Mouse (Mus musculus) CH12.LX (cell line): ENCODE results near the gene Fos. TPM values are rescaled to one million over a fixed set of nuclear protein-coding genes. Genes with fewer than 3 reads are reported as not detected.

Experiments
- DNase-seq: peaks from one replicate; pipeline ENCODE4 v3.0.0-alpha.2; 2013; ENCODE audit errors: extremely low read depth
- H3K27ac ChIP-seq: 2 replicates; pipeline ENCODE4 v1.5.1; 2012; ENCODE audit warnings: low read depth, mild to moderate bottlenecking, control low read depth, moderate library complexity; ENCODE audit not compliant: insufficient read depth
- H3K27me3 ChIP-seq: replicated peaks from 2 replicates; pipeline ENCODE3; 2012; ENCODE audit warnings: inconsistent platforms
- H3K36me3 ChIP-seq, 2 experiments: replicated peaks in 1 of 2; 2 replicates each; pipeline versions ENCODE3 to v1.6.1; 2012; ENCODE audit warnings: inconsistent platforms in 1 of 2, low read length in 1 of 2, mild to moderate bottlenecking in 1 of 2, mixed read lengths in 1 of 2, moderate library complexity in 1 of 2; ENCODE audit not compliant: control insufficient read depth in 1 of 2, insufficient read depth in 1 of 2
- H3K4me1 ChIP-seq, 2 experiments: 2 replicates each; pipeline ENCODE4 v1.6.1; 2012; ENCODE audit warnings: inconsistent platforms in 1 of 2, moderate library complexity in 1 of 2; ENCODE audit not compliant: insufficient read depth in 2 of 2, control insufficient read depth in 1 of 2
- H3K4me2 ChIP-seq: 2 replicates; pipeline ENCODE4 v1.6.1; 2012; ENCODE audit warnings: low read depth, mild to moderate bottlenecking, control low read depth; ENCODE audit not compliant: poor library complexity, insufficient read depth, severe bottlenecking
- H3K4me3 ChIP-seq, 3 experiments: fragments of 150-350 bp in 1 of 3; sonication (generic) in 1 of 3; replicated peaks in 1 of 3; 2 replicates each; pipeline versions ENCODE3 to v1.5.1; 2011 to 2012; ENCODE audit warnings: low read depth in 2 of 3, low read length in 2 of 3, mild to moderate bottlenecking in 2 of 3, moderate library complexity in 2 of 3, control low read depth in 1 of 3, improper control_type of control experiment in 1 of 3, inconsistent platforms in 1 of 3, mixed read lengths in 1 of 3; ENCODE audit not compliant: poor library complexity in 1 of 3
- H3K79me2 ChIP-seq: replicated peaks from 2 replicates; pipeline ENCODE4 v1.6.1; 2012; ENCODE audit warnings: mild to moderate bottlenecking, moderate library complexity; ENCODE audit not compliant: control insufficient read depth, poor library complexity, insufficient read depth, severe bottlenecking; ENCODE audit errors: extremely low read depth
- H3K9ac ChIP-seq: 2 replicates; pipeline ENCODE4 v1.6.1; 2012; ENCODE audit warnings: low read depth, mild to moderate bottlenecking, control low read depth, moderate library complexity; ENCODE audit not compliant: insufficient read depth
- H3K9me3 ChIP-seq: replicated peaks from 2 replicates; pipeline ENCODE3; 2012; ENCODE audit warnings: low read length, inconsistent platforms, mixed read lengths
- BHLHE40 ChIP-seq: IDR thresholded peaks from 2 replicates; pipeline ENCODE4 v1.6.1; 2011; ENCODE audit warnings: mild to moderate bottlenecking, low read depth, low read length, improper control_type of control experiment
- CTCF ChIP-seq, 2 experiments: IDR thresholded peaks in 1 of 2; conservative IDR thresholded peaks in 1 of 2; 2 replicates each; pipeline ENCODE4 v1.5.1; 2011 to 2012; ENCODE audit warnings: low read depth in 2 of 2, low read length in 2 of 2, improper control_type of control experiment in 1 of 2, inconsistent platforms in 1 of 2, mild to moderate bottlenecking in 1 of 2, moderate library complexity in 1 of 2
- ETS1 ChIP-seq: conservative IDR thresholded peaks from 2 replicates; pipeline ENCODE4 v1.6.1; 2012; ENCODE audit warnings: low read depth, mild to moderate bottlenecking, inconsistent platforms, low read length, improper control_type of control experiment, moderate library complexity
- GABPA ChIP-seq: IDR thresholded peaks from 2 replicates; pipeline ENCODE4 v1.6.1; 2012; ENCODE audit warnings: low read depth, low read length, improper control_type of control experiment, inconsistent platforms; ENCODE audit not compliant: insufficient replicate concordance
- JUND ChIP-seq: conservative IDR thresholded peaks from 2 replicates; pipeline ENCODE4 v1.6.1; 2011; ENCODE audit warnings: low read depth, low read length, improper control_type of control experiment
- MAFK ChIP-seq: IDR thresholded peaks from 2 replicates; pipeline ENCODE4 v1.6.1; 2011; ENCODE audit warnings: low read length, improper control_type of control experiment; ENCODE audit not compliant: insufficient replicate concordance
- MAX ChIP-seq: IDR thresholded peaks from 2 replicates; pipeline ENCODE4 v1.6.1; 2011; ENCODE audit warnings: low read length, improper control_type of control experiment
- MEF2A ChIP-seq: IDR thresholded peaks from 2 replicates; pipeline ENCODE4 v1.6.1; 2014; ENCODE audit warnings: low read depth, mild to moderate bottlenecking, inconsistent platforms, low read length, improper control_type of control experiment, borderline replicate concordance
- MXI1 ChIP-seq: IDR thresholded peaks from 2 replicates; pipeline ENCODE4 v1.6.1; 2011; ENCODE audit warnings: mild to moderate bottlenecking, low read depth, low read length, improper control_type of control experiment
- MYC ChIP-seq: IDR thresholded peaks from 2 replicates; pipeline ENCODE4 v1.6.1; 2011; ENCODE audit warnings: low read depth, mild to moderate bottlenecking, improper control_type of control experiment, low read length
- RAD21 ChIP-seq: IDR thresholded peaks from 2 replicates; pipeline ENCODE4 v1.6.1; 2011; ENCODE audit warnings: low read depth, mild to moderate bottlenecking, low read length, improper control_type of control experiment, moderate library complexity
- TCF12 ChIP-seq: IDR thresholded peaks from 2 replicates; pipeline ENCODE4 v1.6.1; 2014; ENCODE audit warnings: low read depth, mild to moderate bottlenecking, inconsistent platforms, low read length, improper control_type of control experiment
- USF1 ChIP-seq: IDR thresholded peaks from 2 replicates; pipeline ENCODE4 v1.6.1; 2014; ENCODE audit warnings: low read depth, mild to moderate bottlenecking, inconsistent platforms, low read length, improper control_type of control experiment
- ZKSCAN1 ChIP-seq: IDR thresholded peaks from 2 replicates; pipeline ENCODE4 v1.6.1; 2012; ENCODE audit warnings: low read depth, inconsistent platforms, low read length, improper control_type of control experiment, borderline replicate concordance
- ZNF384 ChIP-seq: IDR thresholded peaks from 2 replicates; pipeline ENCODE4 v1.6.1; 2012; ENCODE audit warnings: low read depth, low read length, improper control_type of control experiment, inconsistent platforms
- dilution Hi-C: fragments of 300-500 bp; cut with MboI; formaldehyde crosslinking; loops from 2 replicates; pipeline ENCODE4 v1.14.3; 2020; ENCODE audit warnings: low sequenced_read_pairs; ENCODE audit not compliant: extremely low pct_unique_long_range_greater_than_20kb, extremely low pct_ligation_motif_present
- in situ Hi-C: fragments of 300-500 bp; cut with MboI; formaldehyde crosslinking; loops from 3 replicates; pipeline ENCODE4 v1.14.3; 2019; ENCODE audit warnings: low sequenced_read_pairs, low pct_ligation_motif_present, low pct_unique_long_range_greater_than_20kb, mixed read lengths
- polyA plus RNA-seq: library from polyadenylated mRNA; unstranded; fragments of >175 nt; gene quantifications from 2 replicates; pipeline ENCODE4 v1.2.1, GENCODE M21; 2012; ENCODE audit warnings: low read depth; ENCODE audit not compliant: insufficient read length
- total RNA-seq, 2 experiments: library from RNA; depleted of rRNA; stranded (reverse); fragments of 300-350 nt in 1 of 2; fragments of >200 nt in 1 of 2; gene quantifications; 2 replicates each; pipeline ENCODE4 v1.2.3; 2012 to 2014

Gene Fos
- total and polyA plus RNA-seq, 3 experiments = 0.11 to 0.20 (median 0.17) TPM

DNA sequence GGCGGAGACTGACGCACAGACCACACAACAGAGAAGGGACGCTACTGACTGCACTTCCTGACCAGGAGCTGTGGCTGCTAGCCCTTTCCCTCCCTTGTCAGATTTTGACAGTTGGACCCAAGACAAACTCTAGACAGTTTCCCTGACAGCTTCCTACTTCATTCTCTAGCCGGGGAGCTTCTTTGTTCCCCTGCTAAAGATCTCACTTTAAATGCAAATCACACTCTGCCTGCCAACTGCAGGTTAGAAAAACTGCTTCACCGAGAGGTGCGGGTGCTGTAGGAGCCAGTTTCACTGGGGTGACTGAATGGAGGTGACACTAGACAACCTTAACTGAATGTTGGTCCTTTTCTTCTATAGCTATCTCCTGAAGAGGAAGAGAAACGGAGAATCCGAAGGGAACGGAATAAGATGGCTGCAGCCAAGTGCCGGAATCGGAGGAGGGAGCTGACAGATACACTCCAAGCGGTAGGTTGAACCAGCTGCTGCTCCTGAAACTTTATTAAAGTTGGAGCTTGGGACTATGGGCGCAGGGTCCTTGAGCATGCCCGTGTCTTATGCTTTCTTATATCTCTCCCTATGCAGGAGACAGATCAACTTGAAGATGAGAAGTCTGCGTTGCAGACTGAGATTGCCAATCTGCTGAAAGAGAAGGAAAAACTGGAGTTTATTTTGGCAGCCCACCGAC, 1.7 kb downstream of the Fos start:
- Histone ChIP-seq H3K36me3 (no peaks in the 10 kb centered on the region), H3K4me3 (no peak overlapping the region), H3K4me1 (peaks cover 6 to 22% of the 10 kb centered on the region in 2 experiments; a peak in 3 of 4 replicates), H3K27ac (no peak overlapping the region), H3K79me2 (no peaks in the 10 kb centered on the region), H3K27me3 (peaks cover 75% of the 10 kb centered on the region), H3K9me3 (no peaks in the 10 kb centered on the region), H3K9ac (no peak overlapping the region), H3K4me2 (peak overlapping the region; percentile 93)
- no peak for DNase-seq
- in situ Hi-C loops = loop anchor here (25.0 kb wide), 1 partner anchor 313 kb away; the partner anchor contains the start of gene Rps6kl1
- dilution Hi-C loops = no loop called here
- TF ChIP-seq RAD21 = no peak
- TF ChIP-seq MAX = no peak
- TF ChIP-seq MAFK = no peak
- no peak for TF ChIP-seq JUND
- no peak for TF ChIP-seq MYC
- TF ChIP-seq ZKSCAN1 = no peak
- no peak for TF ChIP-seq TCF12
- no peak for TF ChIP-seq MEF2A
- TF ChIP-seq USF1 = no peak
- no peak for TF ChIP-seq GABPA
- TF ChIP-seq BHLHE40 = no peak

DNA sequence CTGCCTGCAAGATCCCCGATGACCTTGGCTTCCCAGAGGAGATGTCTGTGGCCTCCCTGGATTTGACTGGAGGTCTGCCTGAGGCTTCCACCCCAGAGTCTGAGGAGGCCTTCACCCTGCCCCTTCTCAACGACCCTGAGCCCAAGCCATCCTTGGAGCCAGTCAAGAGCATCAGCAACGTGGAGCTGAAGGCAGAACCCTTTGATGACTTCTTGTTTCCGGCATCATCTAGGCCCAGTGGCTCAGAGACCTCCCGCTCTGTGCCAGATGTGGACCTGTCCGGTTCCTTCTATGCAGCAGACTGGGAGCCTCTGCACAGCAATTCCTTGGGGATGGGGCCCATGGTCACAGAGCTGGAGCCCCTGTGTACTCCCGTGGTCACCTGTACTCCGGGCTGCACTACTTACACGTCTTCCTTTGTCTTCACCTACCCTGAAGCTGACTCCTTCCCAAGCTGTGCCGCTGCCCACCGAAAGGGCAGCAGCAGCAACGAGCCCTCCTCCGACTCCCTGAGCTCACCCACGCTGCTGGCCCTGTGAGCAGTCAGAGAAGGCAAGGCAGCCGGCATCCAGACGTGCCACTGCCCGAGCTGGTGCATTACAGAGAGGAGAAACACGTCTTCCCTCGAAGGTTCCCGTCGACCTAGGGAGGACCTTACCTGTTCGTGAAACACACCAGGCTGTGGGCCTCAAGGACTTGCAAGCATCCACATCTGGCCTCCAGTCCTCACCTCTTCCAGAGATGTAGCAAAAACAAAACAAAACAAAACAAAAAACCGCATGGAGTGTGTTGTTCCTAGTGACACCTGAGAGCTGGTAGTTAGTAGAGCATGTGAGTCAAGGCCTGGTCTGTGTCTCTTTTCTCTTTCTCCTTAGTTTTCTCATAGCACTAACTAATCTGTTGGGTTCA, 2.5 kb downstream of the Fos start:
- no peak overlapping the region for H3K9ac ChIP-seq
- no peak overlapping the region for H3K27ac ChIP-seq
- H3K36me3 ChIP-seq = no peaks in the 10 kb centered on the region
- no peaks in the 10 kb centered on the region for H3K79me2 ChIP-seq
- no peaks in the 10 kb centered on the region for H3K9me3 ChIP-seq
- in situ Hi-C loops = loop anchor here (25.0 kb wide), 1 partner anchor 314 kb away; the partner anchor contains the start of gene Rps6kl1
- H3K4me3 ChIP-seq = no peak overlapping the region
- peaks cover 6 to 22% of the 10 kb centered on the region in 2 experiments; a peak in 3 of 4 replicates for H3K4me1 ChIP-seq
- dilution Hi-C loops = no loop called here
- no peak overlapping the region for H3K4me2 ChIP-seq
- peaks cover 77% of the 10 kb centered on the region for H3K27me3 ChIP-seq
- DNase-seq = no peak
- no peak for TF ChIP-seq CTCF (conservative IDR thresholded peaks at IDR 0.05 in 1 of 2, IDR thresholded peaks at IDR 0.05 in 1 of 2; ENCODE audit: low read depth in 2 of 2, low read length in 2 of 2)
- TF ChIP-seq ZNF384 = no peak
- TF ChIP-seq ETS1 = no peak
- TF ChIP-seq MXI1 = no peak
- TF ChIP-seq, all 38 proteins: peak for 0
